Mouse (Mus musculus) intestine, postnatal 0 days (tissue): ENCODE data around the gene Pask. TPM values are rescaled to one million over a fixed set of nuclear protein-coding genes. Genes with fewer than 3 reads are reported as not detected.

Source experiments
- ATAC-seq: fragments of 200-750 bp; cut with Nextera tagmentation; 2 replicates; pipeline ENCODE4 v1.8.0; 2017; ENCODE audit warnings: mild to moderate bottlenecking, moderate TSS enrichment, moderate library complexity
- H3K27ac ChIP-seq: fragments of 300-500 bp; sonication (generic); 2 replicates; pipeline ENCODE4 v1.5.1; 2014; ENCODE audit warnings: mild to moderate bottlenecking, low read depth, low read length, moderate library complexity
- H3K27me3 ChIP-seq: fragments of 300-500 bp; sonication (generic); replicated peaks from 2 replicates; pipeline ENCODE4 v1.6.1; 2014; ENCODE audit warnings: low read length, mixed read lengths; ENCODE audit not compliant: control insufficient read depth, insufficient read depth
- H3K36me3 ChIP-seq: fragments of 300-500 bp; sonication (generic); 2 replicates; pipeline ENCODE4 v1.6.1; 2014; ENCODE audit warnings: mild to moderate bottlenecking, moderate library complexity; ENCODE audit not compliant: control insufficient read depth, insufficient read depth
- H3K4me1 ChIP-seq: fragments of 300-500 bp; sonication (generic); replicated peaks from 2 replicates; pipeline ENCODE4 v1.6.1; 2014; ENCODE audit warnings: antibody characterized with exemption, low read length, mixed read lengths; ENCODE audit not compliant: control insufficient read depth, insufficient read depth
- H3K4me2 ChIP-seq: fragments of 300-500 bp; sonication (generic); replicated peaks from 2 replicates; pipeline ENCODE4 v1.6.1; 2014; ENCODE audit warnings: low read depth, mild to moderate bottlenecking, moderate library complexity
- H3K4me3 ChIP-seq: fragments of 300-500 bp; sonication (generic); 2 replicates; pipeline ENCODE4 v1.5.1; 2014; ENCODE audit warnings: low read depth, low read length
- H3K9ac ChIP-seq: fragments of 300-500 bp; sonication (generic); 2 replicates; pipeline ENCODE4 v1.6.1; 2014; ENCODE audit warnings: mild to moderate bottlenecking, low read depth, low read length
- H3K9me3 ChIP-seq: fragments of 300-500 bp; sonication (generic); 2 replicates; pipeline ENCODE4 v1.6.1; 2016; ENCODE audit warnings: mixed run types; ENCODE audit not compliant: control insufficient read depth
- CTCF ChIP-seq: sonication (generic); IDR thresholded peaks from 2 replicates; pipeline ENCODE4 v1.5.1; 2016; ENCODE audit warnings: low read depth, mild to moderate bottlenecking, control low read depth, antibody characterized with exemption, moderate library complexity
- WGBS: fragments of 180-500 bp; shearing (Covaris S2); extraction: QIAGEN DNeasy Blood & Tissue Kit; methylation state at CpG from one replicate; pipeline ENCODE4 v1.1.7; 2014; 5-methylcytosine and 5-hydroxymethylcytosine counted together
- polyA plus RNA-seq: library from polyadenylated mRNA; unstranded; fragments of >200 nt; fragmentation: Nextera tagmentation; extraction: Ambion mirVana; gene quantifications from 2 replicates; pipeline ENCODE4 v1.2.1, GENCODE M21; 2015

The Pask gene
- polyA plus RNA-seq, 1 experiment from 2014 or later, result 2.2 TPM

GRCm38 (mm10) chr1:93365641-93366040 lies 22.4 kb upstream of the Pask start:
- H3K27ac ChIP-seq, result no peak overlapping the region
- no peaks in the 10 kb centered on the region for H3K9me3 ChIP-seq
- no peak for TF ChIP-seq CTCF
- H3K36me3 ChIP-seq, result peaks cover 43% of the 10 kb centered on the region
- H3K9ac ChIP-seq, result no peak overlapping the region
- H3K4me3 ChIP-seq, result no peak overlapping the region
- ATAC-seq, result no peak
- WGBS, result 94% methylated on average over 6 of the region's 6 CpGs
- H3K27me3 ChIP-seq, result no peaks in the 10 kb centered on the region
- no peaks in the 10 kb centered on the region for H3K4me1 ChIP-seq
- H3K4me2 ChIP-seq, result no peak overlapping the region

- Histone ChIP-seq H3K4me3 (no peak overlapping the region), H3K27ac (no peak overlapping the region), H3K27me3 (no peaks in the 10 kb centered on the region), H3K36me3 (peaks cover 64% of the 10 kb centered on the region), H3K9me3 (no peaks in the 10 kb centered on the region), H3K9ac (no peak overlapping the region), H3K4me2 (no peak overlapping the region), H3K4me1 (no peaks in the 10 kb centered on the region)
- TF ChIP-seq CTCF, result no peak
- 94% methylated on average over 4 of the region's 4 CpGs for WGBS
- ATAC-seq, result no peak
These were observed 19.4 kb upstream of the Pask start for GRCm38 (mm10) chr1:93362661-93363060.

- TF ChIP-seq CTCF, result no peak
- WGBS, result 86% methylated on average over 2 of the region's 2 CpGs
- peaks cover 70% of the 10 kb centered on the region for H3K36me3 ChIP-seq
These were observed 9.4 kb upstream of the Pask start for GRCm38 (mm10) chr1:93352724-93353123.

GRCm38 (mm10) chr1:93349701-93350100 lies 6.4 kb upstream of the Pask start:
- no peak overlapping the region for H3K4me2 ChIP-seq
- H3K27me3 ChIP-seq, result no peaks in the 10 kb centered on the region
- no peak overlapping the region for H3K27ac ChIP-seq
- ATAC-seq, result no peak
- H3K4me3 ChIP-seq, result no peak overlapping the region
- H3K36me3 ChIP-seq, result peaks cover 60% of the 10 kb centered on the region
- WGBS, result 59% methylated on average over 4 of the region's 4 CpGs
- H3K9ac ChIP-seq, result no peak overlapping the region
- no peaks in the 10 kb centered on the region for H3K4me1 ChIP-seq
- TF ChIP-seq CTCF, result no peak
- H3K9me3 ChIP-seq, result no peaks in the 10 kb centered on the region

More at GRCm38 (mm10) chr1:93352724-93353123, 9.4 kb upstream of the Pask start:
- Histone ChIP-seq H3K9me3 (no peaks in the 10 kb centered on the region), H3K4me1 (no peaks in the 10 kb centered on the region), H3K4me3 (no peak overlapping the region), H3K4me2 (no peak overlapping the region), H3K9ac (no peak overlapping the region), H3K27me3 (no peaks in the 10 kb centered on the region), H3K27ac (no peak overlapping the region)
- ATAC-seq, result no peak

- ATAC-seq, result no peak
- Histone ChIP-seq H3K27me3 (no peaks in the 10 kb centered on the region), H3K9me3 (no peaks in the 10 kb centered on the region), H3K4me3 (no peak overlapping the region), H3K4me2 (no peak overlapping the region), H3K27ac (no peak overlapping the region), H3K4me1 (no peaks in the 10 kb centered on the region), H3K36me3 (peaks cover 46% of the 10 kb centered on the region), H3K9ac (no peak overlapping the region)
- no peak for TF ChIP-seq CTCF
- WGBS, result 88% methylated on average over 5 of the region's 5 CpGs
These were observed 3.9 kb upstream of the Pask start for GRCm38 (mm10) chr1:93347176-93347575.

GRCm38 (mm10) chr1:93343504-93344047 lies 294 bp upstream of the Pask start:
- peak overlapping the region; percentile 90 for H3K4me2 ChIP-seq
- H3K9ac ChIP-seq, result peak overlapping the region; percentile 72
- peak overlapping the region; percentile 88 for H3K4me3 ChIP-seq
- peak; percentile 95 for ATAC-seq
- peak; percentile 67 for TF ChIP-seq CTCF
- H3K9me3 ChIP-seq, result no peaks in the 10 kb centered on the region
- peaks cover 22% of the 10 kb centered on the region for H3K36me3 ChIP-seq
- H3K27ac ChIP-seq, result peak overlapping the region; percentile 50; the same call in 1 of the 2 replicates
- H3K27me3 ChIP-seq, result no peaks in the 10 kb centered on the region
- WGBS, result under 1% methylated on average over 39 of the region's 39 CpGs
- H3K4me1 ChIP-seq, result no peaks in the 10 kb centered on the region

- H3K9me3 ChIP-seq, result no peaks in the 10 kb centered on the region
- no peak for TF ChIP-seq CTCF
- no peak for ATAC-seq
- H3K36me3 ChIP-seq, result peaks cover 8% of the 10 kb centered on the region
- no peaks in the 10 kb centered on the region for H3K4me1 ChIP-seq
- no peak overlapping the region for H3K9ac ChIP-seq
- no peak overlapping the region for H3K4me2 ChIP-seq
- no peak overlapping the region for H3K27ac ChIP-seq
- no peak overlapping the region for H3K4me3 ChIP-seq
- 75% methylated on average over 2 of the region's 2 CpGs for WGBS
- no peaks in the 10 kb centered on the region for H3K27me3 ChIP-seq
These were observed 8.7 kb downstream of the Pask start for GRCm38 (mm10) chr1:93334621-93335020.
